Mouse (Mus musculus): Measurements from ENCODE around the gene Sqstm1. TPM values are rescaled to one million over a fixed set of nuclear protein-coding genes. Genes with fewer than 3 reads are reported as not detected.
"Not testable (repeated sequence)": the region's sequence is repeated elsewhere in the genome, so short reads cannot be mapped to it uniquely, and the experiment has no call there.

The Sqstm1 gene
- polyA plus RNA-seq, 1 experiment from 2014 or later: 259 TPM

- H3K4me1 ChIP-seq: peaks cover 7% of the 10 kb centered on the region
- no peak overlapping the region for H3K9ac ChIP-seq
- no peak for ATAC-seq (replicated peaks; ENCODE audit: low FRiP score)
- H3K27ac ChIP-seq: no peak overlapping the region
- WGBS: 73% methylated on average over 6 of the region's 6 CpGs
- H3K27me3 ChIP-seq: no peaks in the 10 kb centered on the region
- no peak overlapping the region for H3K4me3 ChIP-seq (replicated peaks)
- no peak overlapping the region for H3K4me2 ChIP-seq
- H3K9me3 ChIP-seq (replicated peaks): no peaks in the 10 kb centered on the region
- H3K36me3 ChIP-seq: peaks cover 29% of the 10 kb centered on the region
These were observed 30.0 kb downstream of the Sqstm1 start for GRCm38 (mm10) chr11:50180478-50181231.

- 78% methylated on average over 5 of the region's 5 CpGs for WGBS
- Histone ChIP-seq H3K27me3 (no peaks in the 10 kb centered on the region), H3K4me2 (no peak overlapping the region), H3K36me3 (peaks cover 29% of the 10 kb centered on the region), H3K9ac (0 out of 2 replicates have a peak overlapping the region, but pooled peaks have one; percentile 5), H3K27ac (peak overlapping the region; percentile 51), H3K9me3 (replicated peaks) (no peaks in the 10 kb centered on the region), H3K4me1 (peaks cover 14% of the 10 kb centered on the region), H3K4me3 (replicated peaks) (no peak overlapping the region)
- ATAC-seq (replicated peaks; ENCODE audit: low FRiP score): no peak
These were observed 31.8 kb downstream of the Sqstm1 start for GRCm38 (mm10) chr11:50178532-50179488.

GRCm38 (mm10) chr11:50177111-50177510, 33.5 kb downstream of the Sqstm1 start:
- H3K27me3 ChIP-seq: no peaks in the 10 kb centered on the region
- no peak for ATAC-seq (replicated peaks; ENCODE audit: low FRiP score)
- H3K9ac ChIP-seq: no peak overlapping the region
- peak overlapping the region; percentile 23; the same call in 1 of the 2 replicates for H3K27ac ChIP-seq
- 66% methylated on average over 6 of the region's 6 CpGs for WGBS
- no peak overlapping the region for H3K4me3 ChIP-seq (replicated peaks)
- H3K36me3 ChIP-seq: peaks cover 25% of the 10 kb centered on the region
- H3K4me2 ChIP-seq: no peak overlapping the region
- peaks cover 14% of the 10 kb centered on the region for H3K4me1 ChIP-seq
- no peaks in the 10 kb centered on the region for H3K9me3 ChIP-seq (replicated peaks)

- Histone ChIP-seq H3K27me3 (no peaks in the 10 kb centered on the region), H3K27ac (0 out of 2 replicates have a peak overlapping the region, but pooled peaks have one; percentile 23), H3K4me2 (no peak overlapping the region), H3K9me3 (replicated peaks) (no peaks in the 10 kb centered on the region), H3K36me3 (peaks cover 32% of the 10 kb centered on the region), H3K9ac (no peak overlapping the region), H3K4me1 (peaks cover 14% of the 10 kb centered on the region), H3K4me3 (replicated peaks) (no peak overlapping the region)
- no peak for ATAC-seq (replicated peaks; ENCODE audit: low FRiP score)
- 62% methylated on average over 3 of the region's 3 CpGs for WGBS
These were observed 34.3 kb downstream of the Sqstm1 start for GRCm38 (mm10) chr11:50176351-50176750.

- peak overlapping the region; percentile 80 for H3K4me2 ChIP-seq
- H3K4me3 ChIP-seq (replicated peaks): peak overlapping the region; percentile 68
- H3K9ac ChIP-seq: peak overlapping the region; percentile 68
- peak; percentile 100 for ATAC-seq (replicated peaks; ENCODE audit: low FRiP score)
- H3K9me3 ChIP-seq (replicated peaks): no peaks in the 10 kb centered on the region
- H3K27ac ChIP-seq: peak overlapping the region; percentile 64
- peaks cover 46% of the 10 kb centered on the region for H3K36me3 ChIP-seq
- WGBS: under 1% methylated on average over 27 of the region's 27 CpGs
- H3K4me1 ChIP-seq: peaks cover 14% of the 10 kb centered on the region
- no peaks in the 10 kb centered on the region for H3K27me3 ChIP-seq
These were observed 35.9 kb downstream of the Sqstm1 start for GRCm38 (mm10) chr11:50174730-50175187.

- H3K9ac ChIP-seq: peak within 1 kb of the TSS; percentile 68
- peaks cover 14% of the 10 kb centered on the region for H3K4me1 ChIP-seq
- WGBS: 6% methylated on average over 19 of the region's 19 CpGs
These were observed 36.4 kb downstream of the Sqstm1 start, which contains the start of gene Mrnip for GRCm38 (mm10) chr11:50174111-50174729. Gene Mrnip (plus strand): TSS chr11:50174444.

GRCm38 (mm10) chr11:50168352-50168751, 42.3 kb downstream of the Sqstm1 start:
- no peak for ATAC-seq (replicated peaks; ENCODE audit: low FRiP score)
- no peaks in the 10 kb centered on the region for H3K27me3 ChIP-seq
- H3K4me3 ChIP-seq (replicated peaks): no peak overlapping the region
- H3K27ac ChIP-seq: no peak overlapping the region
- 86% methylated on average over 5 of the region's 5 CpGs for WGBS
- H3K4me1 ChIP-seq: no peaks in the 10 kb centered on the region
- H3K9me3 ChIP-seq (replicated peaks): no peaks in the 10 kb centered on the region
- H3K36me3 ChIP-seq: peaks cover 73% of the 10 kb centered on the region
- no peak overlapping the region for H3K9ac ChIP-seq
- H3K4me2 ChIP-seq: no peak overlapping the region

More at GRCm38 (mm10) chr11:50174111-50174729, 36.4 kb downstream of the Sqstm1 start, which contains the start of gene Mrnip:
- Histone ChIP-seq H3K27ac (peak within 1 kb of the TSS; percentile 67), H3K36me3 (peaks cover 46% of the 10 kb centered on the region), H3K4me2 (peak within 1 kb of the TSS; percentile 80), H3K4me3 (replicated peaks) (peak within 1 kb of the TSS; percentile 68)
- H3K9me3 ChIP-seq (replicated peaks); H3K27me3 ChIP-seq: not testable (repeated sequence)
- ATAC-seq (replicated peaks; ENCODE audit: low FRiP score): peak; percentile 12

GRCm38 (mm10) chr11:50162338-50163050, 48.1 kb downstream of the Sqstm1 start:
- peaks cover 76% of the 10 kb centered on the region for H3K36me3 ChIP-seq
- H3K27ac ChIP-seq: 0 out of 2 replicates have a peak overlapping the region, but pooled peaks have one; percentile 6
- WGBS: 98% methylated on average over 3 of the region's 3 CpGs
- no peak overlapping the region for H3K9ac ChIP-seq
- no peaks in the 10 kb centered on the region for H3K9me3 ChIP-seq (replicated peaks)
- no peak overlapping the region for H3K4me2 ChIP-seq
- no peak; the same call in 1 of the 2 replicates for ATAC-seq (replicated peaks; ENCODE audit: low FRiP score)
- peaks cover 4% of the 10 kb centered on the region; the same call in 1 of the 2 replicates for H3K4me1 ChIP-seq
- no peaks in the 10 kb centered on the region for H3K27me3 ChIP-seq
- H3K4me3 ChIP-seq (replicated peaks): no peak overlapping the region

- peaks cover 83% of the 10 kb centered on the region for H3K36me3 ChIP-seq
- H3K9ac ChIP-seq: no peak overlapping the region
- no peaks in the 10 kb centered on the region for H3K9me3 ChIP-seq (replicated peaks)
- WGBS: 65% methylated on average over 10 of the region's 10 CpGs
- H3K4me1 ChIP-seq: peaks cover 4% of the 10 kb centered on the region; the same call in 1 of the 2 replicates
- H3K4me3 ChIP-seq (replicated peaks): no peak overlapping the region
- no peak overlapping the region for H3K4me2 ChIP-seq
- H3K27me3 ChIP-seq: no peaks in the 10 kb centered on the region
- ATAC-seq (replicated peaks; ENCODE audit: low FRiP score): no peak
- 0 out of 2 replicates have a peak overlapping the region, but pooled peaks have one; percentile 6 for H3K27ac ChIP-seq
These were observed 48.9 kb downstream of the Sqstm1 start for GRCm38 (mm10) chr11:50161578-50162304.

GRCm38 (mm10) chr11:50159347-50159746, 51.3 kb downstream of the Sqstm1 start:
- ATAC-seq (replicated peaks; ENCODE audit: low FRiP score): no peak
- peaks cover 92% of the 10 kb centered on the region for H3K36me3 ChIP-seq
- peaks cover 8% of the 10 kb centered on the region; the same call in 1 of the 2 replicates for H3K4me1 ChIP-seq
- H3K9me3 ChIP-seq (replicated peaks): no peaks in the 10 kb centered on the region
- H3K9ac ChIP-seq: no peak overlapping the region
- no peak overlapping the region for H3K4me3 ChIP-seq (replicated peaks)
- H3K27me3 ChIP-seq: no peaks in the 10 kb centered on the region
- no peak overlapping the region for H3K27ac ChIP-seq
- no peak overlapping the region for H3K4me2 ChIP-seq
- 77% methylated on average over 4 of the region's 4 CpGs for WGBS
